Mouse (Mus musculus) hindbrain, embryonic 14.5 days (tissue): Measurements from ENCODE around the gene Abcc3. TPM values are rescaled to one million over a fixed set of nuclear protein-coding genes. Genes with fewer than 3 reads are reported as not detected.

Experiments
- ATAC-seq: fragments of 200-750 bp; cut with Nextera tagmentation; 2 replicates; pipeline ENCODE4 v1.8.0; 2017; ENCODE audit warnings: moderate number of reproducible peaks, mild to moderate bottlenecking, moderate TSS enrichment, moderate library complexity; ENCODE audit not compliant: low FRiP score
- DNase-seq: peaks from one replicate; pipeline ENCODE4 v3.0.0-alpha.2; 2015; ENCODE audit warnings: low spot score
- H3K27ac ChIP-seq: fragments of 300-500 bp; sonication (generic); 2 replicates; pipeline ENCODE4 v1.5.1; 2014; ENCODE audit warnings: mild to moderate bottlenecking, moderate library complexity
- H3K27me3 ChIP-seq: fragments of 300-500 bp; sonication (generic); 2 replicates; pipeline ENCODE4 v1.6.1; 2014; ENCODE audit warnings: mild to moderate bottlenecking, low read length, mixed read lengths; ENCODE audit not compliant: control insufficient read depth, insufficient read depth
- H3K36me3 ChIP-seq: fragments of 300-500 bp; sonication (generic); replicated peaks from 2 replicates; pipeline ENCODE4 v1.6.1; 2014; ENCODE audit not compliant: control insufficient read depth, insufficient read depth
- H3K4me1 ChIP-seq: fragments of 300-500 bp; sonication (generic); replicated peaks from 2 replicates; pipeline ENCODE4 v1.6.1; 2014; ENCODE audit warnings: antibody characterized with exemption, low read length, mixed read lengths; ENCODE audit not compliant: control insufficient read depth, insufficient read depth
- H3K4me2 ChIP-seq: fragments of 300-500 bp; sonication (generic); replicated peaks from 2 replicates; pipeline ENCODE4 v1.6.1; 2014; ENCODE audit warnings: mild to moderate bottlenecking, moderate library complexity
- H3K4me3 ChIP-seq: fragments of 300-500 bp; sonication (generic); replicated peaks from 2 replicates; pipeline ENCODE4 v1.5.1; 2014; ENCODE audit warnings: mild to moderate bottlenecking, low read length
- H3K9ac ChIP-seq: fragments of 300-500 bp; sonication (generic); 2 replicates; pipeline ENCODE4 v1.6.1; 2014
- H3K9me3 ChIP-seq: fragments of 300-500 bp; sonication (generic); 2 replicates; pipeline ENCODE4 v1.6.1; 2016; ENCODE audit warnings: low read length; ENCODE audit not compliant: control insufficient read depth
- WGBS: fragments of 180-500 bp; shearing (Covaris S2); extraction: QIAGEN DNeasy Blood & Tissue Kit; methylation state at CpG from one replicate; pipeline ENCODE4 v1.1.7; 2014; 5-methylcytosine and 5-hydroxymethylcytosine counted together
- polyA plus RNA-seq: library from polyadenylated mRNA; unstranded; fragments of >200 nt; fragmentation: Nextera tagmentation; extraction: Ambion mirVana; gene quantifications from 2 replicates; pipeline ENCODE4 v1.2.1, GENCODE M21; 2014

Gene Abcc3
- polyA plus RNA-seq, result 0.85 and 1.1 TPM in 2 replicates

DNA sequence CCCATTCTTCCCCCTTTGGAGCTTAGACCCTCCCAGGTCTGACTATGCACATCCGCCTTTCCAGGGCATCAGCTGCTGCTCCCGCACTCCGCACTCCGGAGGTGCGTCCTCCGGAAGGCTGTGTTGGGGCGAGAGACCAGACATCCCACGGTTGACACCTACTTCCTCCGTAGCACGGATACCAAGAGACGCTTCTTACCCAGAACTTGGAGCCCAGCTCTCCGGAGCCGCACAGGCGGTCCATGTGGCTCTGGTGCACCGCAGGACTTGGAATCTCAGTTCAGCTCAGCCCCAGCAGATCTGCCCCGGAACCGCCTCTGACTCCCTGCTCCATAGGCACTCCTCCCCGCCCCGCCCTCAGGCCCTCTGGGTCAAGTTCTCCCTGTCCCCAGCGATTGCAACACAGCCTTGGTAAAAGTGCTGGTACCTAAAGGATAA lies at the start of gene Abcc3:
TSS of gene Abcc3 (minus strand) at position 326 of the 438 bp plus-strand sequence.
- Histone ChIP-seq H3K4me3 (0 out of 2 replicates have a peak within 1 kb of the TSS, but pooled peaks have one; percentile 4), H3K27ac (no peak within 1 kb of the TSS), H3K4me1 (no peaks in the 10 kb centered on the region), H3K27me3 (no peaks in the 10 kb centered on the region; the same call in 1 of the 2 replicates), H3K4me2 (peak within 1 kb of the TSS; percentile 30), H3K36me3 (no peaks in the 10 kb centered on the region), H3K9me3 (no peaks in the 10 kb centered on the region), H3K9ac (no peak within 1 kb of the TSS)
- DNase-seq (no peak), ATAC-seq (no peak)
- 17% methylated on average over 20 of the region's 20 CpGs for WGBS

- 53% methylated on average over 9 of the region's 9 CpGs for WGBS
- H3K27ac ChIP-seq, result peak overlapping the region; percentile 3; the same call in 1 of the 2 replicates
Measured at GRCm38 (mm10) chr11:94441752-94442151, 49.0 kb upstream of the Abcc3 start.

GRCm38 (mm10) chr11:94441122-94441521 lies 48.3 kb upstream of the Abcc3 start:
- H3K4me3 ChIP-seq, result no peak overlapping the region
- ATAC-seq (0 out of 2 replicates have a peak, but pooled peaks have one; percentile 31), DNase-seq (peak; percentile 53)
- peak overlapping the region; percentile 76 for H3K27ac ChIP-seq
- no peaks in the 10 kb centered on the region for H3K9me3 ChIP-seq
- peaks cover 25% of the 10 kb centered on the region for H3K36me3 ChIP-seq
- peaks cover 60% of the 10 kb centered on the region for H3K4me1 ChIP-seq
- 0 out of 2 replicates have a peak overlapping the region, but pooled peaks have one; percentile 28 for H3K9ac ChIP-seq
- H3K4me2 ChIP-seq, result 0 out of 2 replicates have a peak overlapping the region, but pooled peaks have one; percentile 7
- 31% methylated on average over 7 of the region's 7 CpGs for whole genome bisulfite sequencing
- no peaks in the 10 kb centered on the region for H3K27me3 ChIP-seq

More at GRCm38 (mm10) chr11:94441752-94442151, 49.0 kb upstream of the Abcc3 start:
- Histone ChIP-seq H3K27me3 (no peaks in the 10 kb centered on the region), H3K9ac (0 out of 2 replicates have a peak overlapping the region, but pooled peaks have one; percentile 16), H3K36me3 (peaks cover 23% of the 10 kb centered on the region), H3K9me3 (no peaks in the 10 kb centered on the region), H3K4me1 (peaks cover 63% of the 10 kb centered on the region), H3K4me2 (no peak overlapping the region), H3K4me3 (no peak overlapping the region)
- ATAC-seq (no peak), DNase-seq (no peak)

GRCm38 (mm10) chr11:94440421-94440820 lies 47.6 kb upstream of the Abcc3 start:
- ATAC-seq, result 0 out of 2 replicates have a peak, but pooled peaks have one; percentile 36
- WGBS, result 40% methylated on average over 6 of the region's 6 CpGs
- Histone ChIP-seq H3K27ac (peak overlapping the region; percentile 76), H3K4me3 (no peak overlapping the region), H3K9me3 (no peaks in the 10 kb centered on the region), H3K9ac (peak overlapping the region; percentile 28; the same call in 1 of the 2 replicates), H3K4me1 (peaks cover 53% of the 10 kb centered on the region), H3K36me3 (peaks cover 25% of the 10 kb centered on the region), H3K4me2 (no peak overlapping the region), H3K27me3 (no peaks in the 10 kb centered on the region)
- no peak for DNase-seq

- WGBS, result 23% methylated on average over 9 of the region's 9 CpGs
- H3K4me2 ChIP-seq, result no peak overlapping the region
- peak overlapping the region; percentile 77; the same call in 1 of the 2 replicates for H3K27ac ChIP-seq
- H3K36me3 ChIP-seq, result peaks cover 66% of the 10 kb centered on the region
- H3K4me3 ChIP-seq, result no peak overlapping the region
- no peaks in the 10 kb centered on the region for H3K27me3 ChIP-seq
- peaks cover 34% of the 10 kb centered on the region for H3K4me1 ChIP-seq
- ATAC-seq, result no peak
- no peak for DNase-seq
- H3K9me3 ChIP-seq, result no peaks in the 10 kb centered on the region
- no peak overlapping the region for H3K9ac ChIP-seq
Measured at GRCm38 (mm10) chr11:94429011-94429651, 36.3 kb upstream of the Abcc3 start.

GRCm38 (mm10) chr11:94428091-94428835 lies 35.5 kb upstream of the Abcc3 start:
- WGBS, result 32% methylated on average over 4 of the region's 4 CpGs
- Histone ChIP-seq H3K27ac (peak overlapping the region; percentile 77), H3K9ac (no peak overlapping the region), H3K36me3 (peaks cover 64% of the 10 kb centered on the region), H3K4me3 (no peak overlapping the region), H3K4me2 (no peak overlapping the region; the same call in 1 of the 2 replicates), H3K9me3 (no peaks in the 10 kb centered on the region), H3K27me3 (no peaks in the 10 kb centered on the region), H3K4me1 (peaks cover 26% of the 10 kb centered on the region)
- DNase-seq (peak; percentile 85), ATAC-seq (peak; percentile 82)

- Histone ChIP-seq H3K4me3 (no peak overlapping the region), H3K9me3 (no peaks in the 10 kb centered on the region), H3K27ac (no peak overlapping the region), H3K36me3 (peaks cover 55% of the 10 kb centered on the region), H3K4me2 (no peak overlapping the region), H3K9ac (no peak overlapping the region), H3K27me3 (no peaks in the 10 kb centered on the region), H3K4me1 (peaks cover 25% of the 10 kb centered on the region)
- no peak for DNase-seq
- no peak for ATAC-seq
- 62% methylated on average over 12 of the region's 14 CpGs for WGBS
Measured at GRCm38 (mm10) chr11:94425656-94426055, 32.9 kb upstream of the Abcc3 start.

GRCm38 (mm10) chr11:94425215-94425614 lies 32.4 kb upstream of the Abcc3 start:
- Histone ChIP-seq H3K4me2 (no peak overlapping the region), H3K27ac (no peak overlapping the region), H3K27me3 (no peaks in the 10 kb centered on the region), H3K4me3 (no peak overlapping the region), H3K4me1 (peaks cover 25% of the 10 kb centered on the region), H3K9ac (no peak overlapping the region), H3K9me3 (no peaks in the 10 kb centered on the region), H3K36me3 (peaks cover 52% of the 10 kb centered on the region)
- 48% methylated on average over 5 of the region's 5 CpGs for WGBS
- no peak for ATAC-seq
- no peak for DNase-seq

DNA sequence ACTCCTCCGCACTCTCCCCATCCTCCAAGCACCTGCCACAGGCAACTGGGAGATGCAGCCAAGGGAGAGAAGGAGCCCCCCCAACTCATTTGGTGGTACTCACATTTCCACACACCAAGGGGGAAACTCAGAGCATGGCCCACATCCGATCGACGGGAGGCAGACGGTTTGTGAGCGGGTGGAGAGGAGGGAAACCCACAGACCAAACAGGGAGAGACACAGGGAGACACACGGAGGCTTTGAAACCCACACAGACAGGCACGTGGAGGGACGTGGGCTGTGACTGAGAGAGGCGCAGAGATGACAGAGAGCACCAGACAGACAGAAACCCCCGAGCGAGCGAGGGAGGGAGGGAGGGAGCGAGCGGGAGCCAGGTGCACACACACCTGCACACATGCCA lies 31.6 kb upstream of the Abcc3 start:
- H3K4me1 ChIP-seq, result peaks cover 21% of the 10 kb centered on the region
- no peaks in the 10 kb centered on the region for H3K9me3 ChIP-seq
- no peaks in the 10 kb centered on the region for H3K27me3 ChIP-seq
- H3K4me3 ChIP-seq, result no peak overlapping the region
- H3K9ac ChIP-seq, result 0 out of 2 replicates have a peak overlapping the region, but pooled peaks have one; percentile 13
- DNase-seq (no peak), ATAC-seq (no peak)
- peaks cover 43% of the 10 kb centered on the region for H3K36me3 ChIP-seq
- 0 out of 2 replicates have a peak overlapping the region, but pooled peaks have one; percentile 34 for H3K27ac ChIP-seq
- WGBS, result 61% methylated on average over 15 of the region's 15 CpGs
- H3K4me2 ChIP-seq, result no peak overlapping the region
